Mouse (Mus musculus): ENCODE data around the gene Cenph.
"Not testable (repeated sequence)": the region's sequence is repeated elsewhere in the genome, so short reads cannot be mapped to it uniquely, and the experiment has no call there.

Cenph gene

GRCm38 (mm10) chr13:100746090-100746489 lies 29.6 kb downstream of the Cenph start:
- peak; percentile 39 to 60 for DNase-seq (ENCODE audit: low spot score in 2 of 2)

DNA sequence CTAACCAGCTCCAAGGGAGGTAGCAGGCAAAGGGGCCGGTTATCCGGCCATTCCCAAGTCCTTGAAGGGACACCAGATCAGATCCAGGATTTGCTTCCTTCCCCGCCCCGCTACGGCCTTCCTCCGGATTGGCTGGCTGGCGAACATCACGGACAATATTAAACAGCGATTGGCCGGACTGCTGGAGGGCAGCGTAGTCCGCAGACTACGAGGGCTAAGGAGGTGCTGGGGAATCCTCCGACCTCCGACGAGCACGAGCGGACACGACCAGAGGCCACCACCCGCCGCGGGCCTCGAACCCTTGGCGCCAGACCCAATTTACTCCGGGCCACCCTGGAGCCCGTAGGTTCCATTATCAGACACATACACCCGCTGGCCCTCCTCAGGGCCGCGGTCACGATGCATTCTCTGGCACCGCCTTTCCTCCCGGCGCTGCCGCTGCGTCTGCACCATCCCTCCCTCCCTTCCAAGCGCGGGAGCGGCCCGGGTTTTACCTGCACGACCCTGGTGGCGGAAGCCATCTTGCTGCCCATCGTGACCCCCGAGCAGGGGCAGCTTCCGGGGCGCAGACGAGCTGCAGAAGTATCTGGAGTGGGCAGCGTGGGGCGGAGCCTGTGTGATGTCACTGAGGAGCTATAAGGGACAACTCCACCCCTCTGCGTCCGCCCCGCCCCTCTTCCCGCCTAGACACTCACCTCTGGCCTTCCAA lies 31.5 kb downstream of the Cenph start, which contains the start of gene Mrps36:
Gene Mrps36 (minus strand): TSS at position 624 of the 709 bp plus-strand sequence.
- peak; percentile 86 to 93 for DNase-seq (ENCODE audit: low spot score in 2 of 2)

- no peak for DNase-seq (ENCODE audit: low spot score in 2 of 2)
Measured at GRCm38 (mm10) chr13:100743346-100744035, 32.2 kb downstream of the Cenph start.

- DNase-seq (ENCODE audit: low spot score in 2 of 2), result no peak
Measured at GRCm38 (mm10) chr13:100742831-100743230, 32.9 kb downstream of the Cenph start.

- DNase-seq (ENCODE audit: low spot score in 2 of 2), result no peak
Measured at GRCm38 (mm10) chr13:100732756-100733155, 42.9 kb downstream of the Cenph start.

DNA sequence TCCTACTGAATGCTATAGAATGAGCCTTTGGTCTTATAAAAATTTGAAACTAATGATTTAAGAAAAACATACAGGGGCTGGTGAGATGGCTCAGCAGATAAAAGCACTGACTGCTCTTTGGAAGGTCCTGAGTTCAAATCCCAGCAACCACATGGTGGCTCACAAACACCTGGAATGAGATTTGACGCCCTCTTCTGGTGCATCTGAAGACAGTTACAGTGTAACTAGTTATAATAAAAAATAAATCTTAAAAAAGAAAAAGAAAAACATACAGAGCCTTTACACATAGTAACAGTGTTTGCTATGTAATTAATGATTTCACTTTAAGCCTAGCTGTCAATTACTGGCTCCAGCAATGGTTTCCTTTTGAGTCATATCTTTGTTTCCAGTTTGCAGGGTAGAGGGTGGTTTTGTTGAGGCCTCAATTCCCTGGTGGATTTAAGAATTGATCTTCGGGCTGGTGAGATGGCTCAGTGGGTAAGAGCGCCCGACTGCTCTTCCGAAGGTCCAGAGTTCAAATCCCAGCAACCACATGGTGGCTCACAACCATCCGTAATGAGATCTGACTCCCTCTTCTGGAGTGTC lies 44.1 kb downstream of the Cenph start:
- not testable (repeated sequence) for DNase-seq (ENCODE audit: low spot score in 2 of 2)

GRCm38 (mm10) chr13:100730861-100731176 lies 44.9 kb downstream of the Cenph start, which contains the start of gene Cdk7:
Cdk7 (minus strand) TSS chr13:100730939.
- DNase-seq (ENCODE audit: low spot score in 2 of 2), result peak; percentile 82 to 92

DNA sequence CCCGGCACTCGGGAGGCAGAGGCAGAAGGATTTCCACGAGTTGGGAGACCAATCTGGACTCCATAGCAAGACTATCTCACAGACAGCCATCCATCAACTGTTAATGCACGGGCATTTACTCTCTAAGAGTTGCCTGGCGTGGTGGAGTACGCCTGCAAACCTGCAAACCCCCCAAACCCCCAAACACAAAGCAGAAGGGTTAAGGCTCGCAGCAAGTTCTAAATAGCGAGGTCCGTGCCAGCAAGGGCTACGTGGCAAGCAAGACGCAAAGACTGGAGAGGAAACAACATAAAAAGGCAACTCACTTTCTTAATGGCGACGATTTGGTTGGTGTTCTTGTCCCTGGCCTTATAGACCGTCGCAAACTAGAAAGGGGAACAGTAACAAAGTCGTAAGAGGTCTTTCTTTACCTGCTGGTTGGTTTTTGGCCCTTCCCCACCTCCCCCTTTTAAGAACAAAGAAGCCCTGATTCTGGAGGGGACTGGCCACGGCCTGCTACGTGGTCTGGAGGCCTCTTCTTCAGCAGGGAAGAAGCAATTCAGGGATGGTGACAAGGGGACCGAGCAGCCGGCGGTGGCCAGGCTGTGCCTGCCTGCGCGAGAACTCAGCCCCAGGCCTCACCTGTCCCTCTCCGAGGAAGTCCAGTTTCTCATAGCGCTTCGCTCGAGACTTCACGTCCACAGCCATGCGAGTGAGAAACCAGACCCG lies 45.4 kb downstream of the Cenph start:
- DNase-seq (ENCODE audit: low spot score in 2 of 2), result peak in 1 of 2 experiments; percentile 5

DNA sequence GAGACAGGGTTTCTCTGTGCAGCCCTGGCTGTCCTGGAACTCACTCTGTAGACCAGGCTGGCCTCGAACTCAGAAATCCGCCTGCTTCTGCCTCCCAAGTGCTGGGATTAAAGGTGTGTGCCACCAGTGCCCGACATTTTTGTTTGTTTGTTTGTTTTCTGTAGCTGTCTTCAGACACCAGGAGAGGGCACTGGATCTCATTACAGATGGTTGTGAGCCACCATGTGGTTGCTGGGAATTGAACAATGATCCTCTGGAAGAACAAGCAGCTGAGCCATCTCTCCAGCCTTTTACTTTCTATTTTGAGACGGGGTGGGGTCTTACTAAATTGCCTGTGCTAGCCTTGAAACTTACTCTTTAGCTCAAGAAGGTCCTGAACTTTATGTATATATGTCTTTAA lies 47.2 kb downstream of the Cenph start:
- DNase-seq (ENCODE audit: low spot score in 2 of 2), result not testable (repeated sequence)

DNA sequence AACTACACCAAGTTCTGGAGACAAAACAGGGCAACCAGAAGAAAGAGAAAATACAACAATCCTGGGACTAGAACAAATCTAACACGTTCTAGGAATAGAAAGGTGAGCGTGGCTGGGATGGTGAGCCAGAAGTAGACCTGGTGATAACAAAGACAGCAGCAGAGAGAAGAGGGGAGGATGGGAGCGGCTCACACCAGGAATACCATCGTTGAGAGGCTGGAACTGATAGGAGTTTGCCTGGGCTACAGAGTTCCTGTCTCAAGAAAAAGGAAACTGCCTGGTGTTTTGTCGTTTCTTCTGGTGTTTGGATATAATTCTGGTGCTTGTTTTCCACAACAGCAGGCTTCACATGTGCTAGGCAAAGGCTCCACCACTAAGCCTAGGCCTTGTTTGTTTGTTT lies 47.6 kb downstream of the Cenph start:
- DNase-seq (ENCODE audit: low spot score in 2 of 2), result no peak

GRCm38 (mm10) chr13:100725194-100725593 lies 50.5 kb downstream of the Cenph start:
- DNase-seq (ENCODE audit: low spot score in 2 of 2), result no peak

DNA sequence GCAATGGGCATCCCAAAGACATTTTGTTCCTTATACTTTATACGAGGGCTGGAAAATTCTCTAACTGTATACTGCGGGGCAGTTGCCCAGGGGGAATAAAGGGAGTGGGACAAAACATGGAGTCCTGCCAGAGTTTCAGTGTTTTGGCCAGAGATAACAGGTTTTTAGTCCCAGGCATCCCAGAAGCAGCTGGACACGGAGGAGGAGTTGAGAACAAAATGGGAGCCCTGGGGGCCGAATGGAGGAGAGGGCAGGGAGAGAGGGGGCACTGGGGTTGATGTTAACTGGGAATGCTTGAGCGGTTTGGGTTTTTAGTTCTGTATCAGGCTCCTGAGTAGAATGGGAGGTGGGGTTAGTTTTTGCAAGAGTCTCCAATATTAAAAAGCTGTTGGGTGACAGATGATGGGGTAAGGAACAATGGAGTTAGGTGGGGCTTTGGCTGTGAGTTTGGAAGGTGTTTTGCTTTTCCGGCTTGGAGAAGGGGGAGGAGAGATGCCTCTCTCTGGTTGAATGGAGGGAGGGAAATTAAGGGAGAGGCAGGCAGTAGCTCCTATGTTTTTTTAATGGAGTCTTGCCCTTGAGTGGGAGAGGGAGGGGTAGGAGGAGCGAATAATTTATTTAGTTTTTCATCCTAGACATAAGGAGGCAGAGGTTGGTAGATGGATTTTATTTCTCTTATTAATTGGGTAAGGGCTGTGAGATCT lies 51.5 kb downstream of the Cenph start:
- no peak for DNase-seq (ENCODE audit: low spot score in 2 of 2)

- DNase-seq (ENCODE audit: low spot score in 2 of 2), result no peak
Measured at GRCm38 (mm10) chr13:100721656-100722055, 54.0 kb downstream of the Cenph start.

GRCm38 (mm10) chr13:100715467-100715866 lies 60.2 kb downstream of the Cenph start:
- DNase-seq (ENCODE audit: low spot score in 2 of 2), result no peak

Measured in left cerebral cortex, adult 9 months (tissue).